Mouse (Mus musculus) adrenal gland (tissue): ENCODE data around the gene Alyref2.

Experiments used
- intact Hi-C: fragments of 180-260 bp; cut with DNase I; formaldehyde crosslinking; loops from one replicate; pipeline ENCODE4 v1.15.1; 2025

Alyref2 gene

DNA sequence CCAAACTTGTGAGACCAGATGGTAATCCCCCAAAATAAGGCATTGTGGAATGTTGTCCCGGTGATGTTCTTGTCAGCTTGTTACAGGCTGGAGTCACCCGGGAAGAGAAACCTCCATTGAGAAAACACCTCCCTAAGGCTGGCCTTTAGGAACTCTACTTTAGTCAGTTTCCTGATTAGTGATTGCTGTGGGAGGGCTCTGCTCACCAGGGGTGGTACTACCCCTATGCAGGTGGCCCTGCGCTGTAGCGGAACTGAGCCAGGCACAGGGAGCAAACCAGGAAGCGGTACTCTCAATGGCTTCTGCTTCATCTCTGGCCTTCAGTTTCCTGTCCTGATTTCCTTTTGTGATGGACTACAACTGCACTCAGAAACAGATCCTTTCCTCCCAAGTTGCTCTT is 3.4 kb upstream of the Alyref2 start:
- intact Hi-C loops, result loop anchor here (5.0 kb wide), 1 partner anchor 67 kb away; no protein-coding TSS in a partner anchor

DNA sequence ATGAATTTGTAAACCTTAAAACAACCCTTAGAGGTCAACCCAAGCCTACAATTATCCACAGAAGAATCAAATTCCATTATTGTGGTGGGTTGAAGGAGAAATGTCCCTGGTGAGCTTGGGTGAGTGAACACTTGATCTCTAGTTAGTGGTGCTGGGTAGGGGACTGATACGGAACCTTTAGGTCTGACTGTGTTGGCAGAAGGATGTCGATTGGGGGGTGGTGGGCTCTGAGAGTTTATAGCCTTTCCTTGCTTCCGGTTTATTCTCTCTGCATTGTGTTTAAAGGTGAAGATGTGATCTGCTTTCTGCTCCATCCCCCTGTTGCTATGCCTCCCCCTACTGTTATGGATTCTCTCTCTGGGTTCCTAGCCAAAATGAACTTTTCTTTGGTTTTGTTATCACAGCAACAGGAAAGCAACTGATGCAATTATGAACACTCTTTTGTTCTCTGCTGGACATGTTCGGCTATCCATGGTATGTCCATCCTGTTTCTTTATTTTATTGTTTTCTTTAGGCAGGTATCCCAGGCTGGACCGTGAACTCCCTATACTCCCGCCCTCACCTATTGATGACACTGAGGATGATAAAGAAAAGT is 2.2 kb upstream of the Alyref2 start:
- intact Hi-C loops, result loop anchor here (5.0 kb wide), 1 partner anchor 66 kb away; no protein-coding TSS in a partner anchor

DNA sequence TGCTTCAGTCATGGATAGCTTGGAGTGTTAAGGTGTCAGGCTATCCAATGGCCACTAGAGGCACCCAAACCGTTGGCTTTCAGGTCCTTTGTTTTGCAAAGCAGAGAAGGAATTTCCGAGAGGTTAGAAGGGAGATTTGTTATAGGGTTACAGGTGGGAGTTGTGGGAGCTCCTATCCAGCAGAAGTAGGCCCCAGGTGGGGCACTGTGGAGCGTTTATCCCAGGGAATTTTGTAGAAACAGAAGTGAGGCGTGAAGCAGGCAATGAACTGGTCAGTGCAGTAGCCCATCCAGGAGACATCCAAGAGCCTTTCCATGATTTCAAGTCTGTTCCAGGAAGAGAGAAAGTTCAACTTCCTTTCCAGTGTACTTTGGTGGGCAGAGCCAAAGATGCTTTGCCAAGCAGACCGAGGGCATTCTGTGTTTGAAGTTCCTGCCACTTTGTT is 1.6 kb upstream of the Alyref2 start:
- intact Hi-C loops, result loop anchor here (5.0 kb wide), 1 partner anchor 66 kb away; no protein-coding TSS in a partner anchor

DNA sequence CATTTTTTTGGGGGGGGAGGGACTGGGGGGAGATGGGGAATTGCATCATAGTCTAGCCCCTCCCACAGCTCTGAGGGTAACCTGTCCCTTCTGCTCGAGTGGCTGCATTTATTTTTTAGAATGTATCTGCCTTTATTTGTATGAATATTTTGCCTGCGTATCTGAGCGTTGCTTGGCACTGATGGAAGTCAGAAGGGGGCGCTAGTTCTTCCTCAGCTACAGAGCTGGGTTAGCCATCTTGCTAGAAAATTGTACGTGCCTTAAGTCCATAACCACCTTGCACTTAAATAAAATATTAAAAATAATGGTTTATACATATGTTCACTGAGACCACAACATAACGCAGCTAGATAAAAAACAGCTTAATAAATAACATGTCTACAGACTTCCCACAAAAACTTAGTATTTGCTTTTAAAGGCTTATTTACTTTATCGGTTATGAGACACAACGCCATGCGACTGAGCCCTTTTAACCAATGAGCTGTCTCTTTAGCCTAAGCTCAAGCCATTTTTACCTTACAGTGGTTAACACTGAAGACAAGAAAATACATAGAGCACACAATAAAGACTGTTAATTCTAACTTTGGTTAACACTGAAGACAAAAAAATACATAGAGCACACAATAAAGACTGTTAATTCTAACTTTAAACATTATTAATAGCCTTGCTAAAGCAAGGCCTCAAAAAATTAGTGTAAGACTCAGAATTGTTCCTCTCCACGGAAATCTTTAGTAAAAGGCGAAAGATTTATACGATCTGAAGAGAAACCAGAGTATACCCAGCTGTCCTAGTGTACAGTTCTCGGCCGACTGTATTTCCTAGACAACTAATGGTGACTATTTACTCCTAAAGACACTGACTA is 659 bp upstream of the Alyref2 start:
- intact Hi-C loops, result loop anchor here (5.0 kb wide), 1 partner anchor 65 kb away; no protein-coding TSS in a partner anchor

DNA sequence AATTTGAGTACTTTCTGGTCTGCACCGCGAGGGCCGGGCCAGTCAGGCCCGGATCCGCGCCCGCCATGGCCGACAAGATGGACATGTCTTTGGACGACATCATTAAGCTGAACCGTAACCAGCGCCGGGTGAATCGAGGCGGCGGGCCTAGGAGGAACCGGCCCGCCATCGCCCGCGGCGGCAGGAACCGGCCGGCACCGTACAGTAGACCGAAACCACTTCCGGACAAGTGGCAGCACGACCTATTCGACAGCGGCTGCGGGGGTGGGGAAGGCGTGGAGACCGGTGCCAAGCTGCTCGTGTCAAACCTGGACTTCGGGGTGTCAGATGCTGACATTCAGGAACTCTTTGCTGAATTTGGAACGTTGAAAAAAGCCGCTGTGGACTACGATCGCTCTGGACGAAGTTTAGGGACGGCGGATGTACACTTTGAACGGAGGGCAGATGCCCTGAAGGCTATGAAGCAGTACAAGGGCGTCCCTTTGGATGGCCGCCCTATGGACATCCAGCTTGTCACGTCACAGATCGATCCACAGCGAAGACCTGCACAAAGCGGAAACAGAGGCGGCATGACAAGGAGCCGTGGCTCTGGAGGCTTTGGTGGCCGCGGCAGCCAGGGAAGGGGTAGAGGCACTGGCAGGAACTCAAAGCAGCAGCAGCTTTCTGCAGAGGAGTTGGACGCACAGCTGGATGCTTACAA is 464 bp downstream of the Alyref2 start:
- intact Hi-C loops, result loop anchor here (5.0 kb wide), 1 partner anchor 64 kb away; no protein-coding TSS in a partner anchor

DNA sequence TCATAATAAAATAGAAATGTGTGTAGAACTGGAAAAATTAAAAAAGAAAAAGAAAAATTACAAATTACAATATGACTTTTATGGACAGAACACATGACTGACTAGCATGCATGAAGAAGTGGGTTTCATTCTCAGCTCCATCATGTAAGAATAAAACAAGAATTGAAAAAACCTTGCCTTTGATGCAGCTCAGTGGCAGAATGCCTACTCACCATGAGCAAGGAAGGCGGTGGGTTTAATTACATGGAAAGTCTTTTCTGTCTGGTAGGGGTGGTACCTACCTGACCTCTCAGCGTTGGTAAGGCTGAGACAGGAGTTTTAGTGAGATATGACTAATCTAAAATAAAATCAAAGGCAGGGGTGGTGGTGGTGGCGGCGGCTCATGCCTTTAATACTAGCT is 1.3 kb downstream of the Alyref2 start:
- intact Hi-C loops, result loop anchor here (5.0 kb wide), 1 partner anchor 63 kb away; no protein-coding TSS in a partner anchor

DNA sequence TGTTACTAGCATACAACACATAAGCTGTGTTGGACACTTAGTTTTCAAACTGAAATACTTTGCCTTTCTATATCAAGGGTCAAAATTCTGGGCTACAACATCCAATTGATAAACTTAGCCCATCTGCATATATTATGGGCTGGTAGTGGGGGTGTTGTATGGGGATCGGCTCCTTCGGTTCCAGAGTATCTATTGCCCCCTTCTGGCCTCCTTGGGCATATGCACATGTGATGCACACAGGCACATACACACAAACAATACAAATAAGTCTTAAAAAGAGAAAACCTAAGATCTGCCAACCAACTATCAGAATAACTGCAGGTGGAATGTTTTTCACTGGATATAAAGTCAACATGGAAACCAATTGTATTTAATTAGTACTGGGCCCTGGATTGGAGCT is 10.0 kb downstream of the Alyref2 start:
- intact Hi-C loops, result no loop called here

DNA sequence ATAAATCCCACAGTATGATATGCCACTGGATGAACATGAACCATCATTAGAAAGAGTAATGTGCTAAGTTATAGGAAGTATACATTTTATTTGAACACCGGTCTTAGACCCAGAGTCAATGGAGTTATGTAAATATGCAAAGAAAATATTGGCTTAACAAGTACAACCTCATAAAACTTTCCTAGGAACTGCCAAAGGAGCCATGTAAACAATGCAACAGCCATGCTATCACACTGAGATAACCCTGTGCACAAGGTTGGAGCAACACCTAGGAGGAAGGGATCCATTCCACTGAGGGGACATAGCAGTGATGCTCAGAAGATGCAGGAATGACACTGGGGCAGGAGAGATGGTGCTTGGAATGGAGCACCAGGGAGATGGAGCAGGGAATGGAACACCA is 10.5 kb downstream of the Alyref2 start:
- intact Hi-C loops, result no loop called here

DNA sequence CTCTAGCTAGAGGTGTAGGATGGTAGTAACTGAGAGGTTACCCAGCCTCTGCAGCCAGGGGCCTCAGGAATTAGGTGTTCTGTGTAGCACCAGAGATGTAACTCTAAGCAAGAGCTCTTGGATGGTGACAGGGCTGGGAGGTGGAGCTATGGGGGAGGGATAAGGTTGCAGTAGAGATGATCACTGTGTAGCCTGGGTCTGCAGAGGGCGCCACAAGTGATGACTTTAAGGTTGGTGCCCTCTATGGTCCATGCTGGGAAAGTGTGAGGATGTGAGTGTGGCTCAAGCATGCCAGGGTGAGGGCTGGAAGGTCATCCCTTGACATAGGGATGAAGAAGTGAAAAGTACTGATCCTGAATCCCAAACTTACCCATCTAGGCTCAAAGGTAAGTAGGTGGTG is 11.8 kb downstream of the Alyref2 start:
- intact Hi-C loops, result no loop called here

DNA sequence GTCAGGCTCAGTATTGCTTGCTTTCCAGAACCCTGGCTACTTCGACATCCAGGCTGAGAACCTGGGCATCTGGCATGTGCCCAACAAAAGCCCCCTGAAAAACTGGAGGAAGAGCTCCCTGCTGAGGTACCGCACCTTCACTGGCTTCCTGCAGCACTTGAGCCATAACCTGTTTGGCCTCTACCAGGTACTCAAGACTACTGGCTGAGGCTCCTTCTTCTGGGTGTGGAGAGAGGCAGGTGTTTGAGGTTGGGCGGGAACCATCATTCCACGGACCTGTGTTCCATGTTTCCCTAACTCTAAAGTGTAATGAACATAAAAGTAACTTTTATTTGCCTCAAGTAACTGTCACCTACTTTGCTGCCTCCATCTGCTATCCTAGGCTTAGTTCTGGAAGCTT is 12.3 kb downstream of the Alyref2 start:
- intact Hi-C loops, result no loop called here

DNA sequence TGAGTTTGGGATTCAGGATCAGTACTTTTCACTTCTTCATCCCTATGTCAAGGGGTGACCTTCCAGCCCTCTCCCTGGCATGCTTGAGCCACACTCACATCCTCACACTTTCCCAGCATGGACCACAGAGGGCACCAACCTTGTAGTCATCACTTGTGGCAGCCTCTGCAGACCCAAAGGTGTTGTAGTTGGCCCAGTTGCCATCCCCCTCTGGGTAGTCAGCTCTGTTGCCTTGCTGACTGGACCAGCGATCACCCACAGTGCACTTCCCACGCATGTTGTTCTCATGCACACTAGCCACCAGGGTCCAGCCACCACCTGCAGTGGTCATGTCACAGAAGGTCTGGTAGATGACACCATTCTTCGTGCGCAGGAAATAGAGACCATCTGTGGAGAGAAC is 28.1 kb downstream of the Alyref2 start:
- intact Hi-C loops, result no loop called here

DNA sequence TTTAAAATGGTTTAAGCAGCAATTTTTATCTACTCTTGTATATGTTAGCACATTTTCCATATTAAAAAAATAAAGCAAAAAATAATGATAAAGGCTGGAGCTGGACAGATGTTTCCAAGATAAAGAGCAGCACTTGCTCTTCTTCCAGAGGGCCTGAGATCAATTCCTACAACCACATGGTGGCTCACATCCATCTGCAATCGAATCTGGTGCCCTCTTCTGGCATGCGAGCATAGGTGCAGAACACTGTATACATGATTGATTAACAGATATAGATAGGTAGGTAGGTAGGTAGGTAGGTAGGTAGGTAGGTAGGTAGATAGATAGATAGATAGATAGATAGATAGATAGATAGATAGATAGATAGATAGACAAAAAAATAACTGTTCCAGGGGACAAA is 29.6 kb downstream of the Alyref2 start:
- intact Hi-C loops, result no loop called here

DNA sequence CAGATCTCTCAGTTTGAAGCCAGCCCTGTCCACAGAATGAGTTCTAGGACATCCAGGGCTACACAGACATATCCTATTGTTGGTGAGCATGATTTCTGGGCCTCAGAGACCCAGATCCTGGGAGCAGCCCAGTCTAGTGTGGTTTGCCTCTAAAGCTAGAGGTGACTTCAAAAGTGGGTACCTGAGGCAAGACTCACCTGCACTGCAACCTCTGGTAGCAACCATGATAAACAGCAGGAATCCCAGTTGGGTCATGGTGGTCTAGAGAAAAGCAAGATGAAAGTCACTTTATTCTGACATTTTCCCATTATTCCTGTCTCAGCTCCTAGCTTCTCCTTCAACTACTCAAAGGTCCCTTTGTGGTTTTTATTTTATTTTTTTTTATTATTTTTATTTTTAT is 31.3 kb downstream of the Alyref2 start:
- intact Hi-C loops, result no loop called here

DNA sequence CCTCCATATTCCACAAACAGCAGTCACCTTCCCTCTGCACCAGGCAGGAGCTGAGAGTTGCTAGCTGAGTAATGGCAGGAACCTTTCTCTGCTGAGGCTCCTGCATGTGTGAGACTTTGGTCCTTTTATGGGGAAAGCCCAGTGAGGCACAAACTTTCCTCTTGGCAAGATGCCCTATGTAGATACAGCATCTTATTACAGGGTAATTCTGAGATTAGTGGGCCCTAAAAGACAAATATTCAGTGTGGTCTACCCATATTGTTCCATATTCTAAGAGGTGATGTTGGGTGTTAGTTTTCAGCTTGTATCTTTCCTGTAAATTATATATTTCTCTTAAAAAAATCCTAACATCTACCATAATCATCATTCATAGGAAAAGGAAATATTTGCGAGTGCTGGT is 31.9 kb downstream of the Alyref2 start, which contains the start of gene Itln1:
Itln1 (minus strand) TSS at position 101 of the 400 bp plus-strand sequence.
- intact Hi-C loops, result no loop called here

DNA sequence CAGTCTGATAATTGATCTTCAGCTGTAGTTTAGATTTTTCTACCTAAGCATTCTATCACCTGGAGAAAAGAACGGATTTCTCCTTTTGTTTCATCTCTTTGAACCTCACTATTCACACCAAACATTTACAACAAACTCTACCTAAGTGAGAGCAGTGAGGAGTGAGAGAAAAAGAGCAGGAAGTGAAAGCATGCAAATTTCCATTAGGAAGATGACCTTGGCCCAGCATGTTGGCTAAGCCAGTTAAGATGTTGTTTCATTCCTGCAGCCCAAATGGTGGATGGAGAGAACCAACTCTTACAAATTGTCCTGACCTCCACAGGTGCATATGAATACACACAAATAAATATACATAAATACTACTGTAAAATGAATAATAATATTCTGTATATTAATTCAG is 37.4 kb downstream of the Alyref2 start:
- intact Hi-C loops, result no loop called here

DNA sequence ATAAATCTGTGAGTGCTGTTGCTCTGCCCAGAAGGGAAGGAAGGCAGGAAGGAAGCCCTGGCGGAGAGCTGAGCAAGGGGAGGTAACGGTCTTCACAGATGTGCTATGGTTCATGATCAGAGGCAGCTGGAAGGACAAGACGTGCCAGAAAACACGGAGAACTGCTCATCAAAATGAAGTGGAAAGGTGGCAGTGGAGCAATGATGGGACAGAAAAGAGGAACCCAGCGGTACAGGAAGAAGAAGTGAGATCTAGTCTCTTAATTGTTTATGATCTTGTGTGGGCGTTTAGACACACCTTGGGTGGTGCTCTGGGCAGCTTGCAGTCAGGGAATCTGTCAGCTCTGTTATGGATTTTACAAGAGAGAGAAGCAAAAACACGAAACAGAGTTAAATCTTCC is 48.0 kb downstream of the Alyref2 start:
- intact Hi-C loops, result no loop called here

DNA sequence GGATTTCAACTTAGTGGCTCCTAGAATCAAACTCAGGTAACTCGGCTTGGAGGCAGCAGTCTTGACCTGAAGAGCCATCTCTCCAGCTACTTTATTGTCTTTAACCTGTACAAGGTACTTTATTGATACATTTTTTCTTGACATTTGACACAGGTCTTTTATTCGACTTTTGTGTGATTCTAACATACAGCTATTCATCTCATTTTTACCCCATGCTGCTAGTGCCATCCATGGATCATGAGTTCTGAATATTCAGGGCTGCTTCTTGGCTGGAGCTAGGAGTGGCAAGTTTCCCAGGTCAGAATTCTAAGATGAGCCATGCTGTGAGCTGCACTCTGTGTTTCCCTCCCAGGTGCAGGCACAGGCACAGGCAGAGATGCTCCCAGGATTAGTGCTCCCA is 49.0 kb downstream of the Alyref2 start:
- intact Hi-C loops, result no loop called here

DNA sequence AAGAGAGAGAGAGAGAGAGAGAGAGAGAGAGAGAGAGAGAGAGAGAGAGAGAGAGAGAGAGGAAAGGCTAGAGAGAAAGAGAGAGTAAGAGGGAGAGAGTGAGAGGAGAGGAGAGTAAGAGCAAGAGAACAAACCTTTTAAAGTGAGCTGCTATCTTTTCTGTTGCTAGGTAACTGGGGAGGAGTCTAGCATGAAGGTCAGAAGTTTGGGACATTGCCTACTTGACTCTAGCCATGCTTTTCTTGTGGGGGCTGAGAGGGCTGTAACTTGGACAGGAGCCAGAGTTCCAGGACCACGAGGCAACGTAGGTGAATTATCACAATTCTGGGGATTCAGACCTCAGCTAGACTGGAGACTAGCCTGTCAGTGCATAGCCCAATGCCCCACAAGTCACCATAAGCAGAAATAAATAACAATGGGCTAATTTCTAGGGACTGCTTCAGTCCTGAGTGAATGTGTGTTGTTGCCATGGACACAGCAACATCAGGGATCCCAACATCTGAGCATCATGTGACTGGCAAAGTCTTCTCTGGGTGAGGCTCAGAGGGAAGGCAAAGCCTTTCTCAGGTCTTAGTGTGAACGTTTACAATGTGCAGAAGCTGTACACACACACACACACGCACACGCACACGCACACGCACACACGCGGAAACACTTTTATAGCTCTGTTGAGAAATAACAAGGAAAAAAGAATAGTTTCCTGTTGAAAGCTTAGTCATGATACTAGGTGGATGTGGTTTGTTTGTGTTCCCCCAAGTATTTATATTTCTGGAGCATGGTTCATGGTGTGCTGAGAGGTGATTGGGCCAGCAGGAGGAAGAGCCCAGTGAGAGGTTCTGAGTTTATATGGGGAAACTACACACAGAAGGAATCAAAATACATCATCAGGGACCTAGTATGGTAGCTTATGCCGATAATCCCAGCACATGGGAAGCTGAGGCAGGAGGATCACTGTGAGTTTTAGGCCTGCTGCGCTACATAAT is 50.4 kb downstream of the Alyref2 start:
- intact Hi-C loops, result no loop called here
